Mouse (Mus musculus) bone marrow macrophage, adult 2 months (primary cell): ENCODE results near the gene H60c.

Experiments
- CTCF ChIP-seq: IDR thresholded peaks from 2 replicates; pipeline ENCODE4 v1.5.1; 2012; ENCODE audit warnings: low read depth, mild to moderate bottlenecking, low read length, moderate library complexity
- POLR2A ChIP-seq: IDR thresholded peaks from 2 replicates; pipeline ENCODE4 v1.6.1; 2012; ENCODE audit warnings: mild to moderate bottlenecking, low read depth, low read length, borderline replicate concordance

DNA sequence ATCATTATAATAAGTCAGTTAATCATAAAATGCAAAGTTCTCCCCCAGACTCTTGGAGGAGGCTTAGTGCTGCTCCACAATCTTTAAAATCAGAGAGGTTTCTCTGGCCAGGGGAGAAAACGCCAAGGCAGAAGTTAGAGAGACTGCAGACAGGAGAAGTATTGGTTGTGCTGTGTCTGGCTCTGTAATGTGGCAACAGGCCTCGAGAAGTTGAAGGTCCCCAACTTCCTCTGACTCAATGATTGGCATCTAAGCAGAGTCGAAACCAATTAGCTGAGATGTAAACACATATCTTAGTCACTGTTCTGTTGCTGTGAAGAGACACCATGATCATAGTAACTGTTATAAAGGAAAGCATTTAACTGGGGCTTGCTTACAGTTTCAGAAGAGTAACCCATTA, 6.5 kb upstream of the H60c start:
- TF ChIP-seq POLR2A: no peak
- no peak for TF ChIP-seq CTCF
